Mouse (Mus musculus) CH12.LX (cell line): Measurements from ENCODE around the gene Prkn. TPM values are rescaled to one million over a fixed set of nuclear protein-coding genes. Genes with fewer than 3 reads are reported as not detected.

Experiments
- DNase-seq: peaks from one replicate; pipeline ENCODE4 v3.0.0-alpha.2; 2013; ENCODE audit errors: extremely low read depth
- H3K27ac ChIP-seq: 2 replicates; pipeline ENCODE4 v1.5.1; 2012; ENCODE audit warnings: low read depth, mild to moderate bottlenecking, control low read depth, moderate library complexity; ENCODE audit not compliant: insufficient read depth
- H3K27me3 ChIP-seq: replicated peaks from 2 replicates; pipeline ENCODE3; 2012; ENCODE audit warnings: inconsistent platforms
- H3K36me3 ChIP-seq, 2 experiments: replicated peaks in 1 of 2; 2 replicates each; pipeline versions ENCODE3 to v1.6.1; 2012; ENCODE audit warnings: inconsistent platforms in 1 of 2, low read length in 1 of 2, mild to moderate bottlenecking in 1 of 2, mixed read lengths in 1 of 2, moderate library complexity in 1 of 2; ENCODE audit not compliant: control insufficient read depth in 1 of 2, insufficient read depth in 1 of 2
- H3K4me1 ChIP-seq, 2 experiments: 2 replicates each; pipeline ENCODE4 v1.6.1; 2012; ENCODE audit warnings: inconsistent platforms in 1 of 2, moderate library complexity in 1 of 2; ENCODE audit not compliant: insufficient read depth in 2 of 2, control insufficient read depth in 1 of 2
- H3K4me2 ChIP-seq: 2 replicates; pipeline ENCODE4 v1.6.1; 2012; ENCODE audit warnings: low read depth, mild to moderate bottlenecking, control low read depth; ENCODE audit not compliant: poor library complexity, insufficient read depth, severe bottlenecking
- H3K4me3 ChIP-seq, 3 experiments: fragments of 150-350 bp in 1 of 3; sonication (generic) in 1 of 3; replicated peaks in 1 of 3; 2 replicates each; pipeline versions ENCODE3 to v1.5.1; 2011 to 2012; ENCODE audit warnings: low read depth in 2 of 3, low read length in 2 of 3, mild to moderate bottlenecking in 2 of 3, moderate library complexity in 2 of 3, control low read depth in 1 of 3, improper control_type of control experiment in 1 of 3, inconsistent platforms in 1 of 3, mixed read lengths in 1 of 3; ENCODE audit not compliant: poor library complexity in 1 of 3
- H3K79me2 ChIP-seq: replicated peaks from 2 replicates; pipeline ENCODE4 v1.6.1; 2012; ENCODE audit warnings: mild to moderate bottlenecking, moderate library complexity; ENCODE audit not compliant: control insufficient read depth, poor library complexity, insufficient read depth, severe bottlenecking; ENCODE audit errors: extremely low read depth
- H3K9ac ChIP-seq: 2 replicates; pipeline ENCODE4 v1.6.1; 2012; ENCODE audit warnings: low read depth, mild to moderate bottlenecking, control low read depth, moderate library complexity; ENCODE audit not compliant: insufficient read depth
- H3K9me3 ChIP-seq: replicated peaks from 2 replicates; pipeline ENCODE3; 2012; ENCODE audit warnings: low read length, inconsistent platforms, mixed read lengths
- CHD1 ChIP-seq: IDR thresholded peaks from 2 replicates; pipeline ENCODE4 v1.6.1; 2012; ENCODE audit warnings: low read depth, low read length, improper control_type of control experiment, inconsistent platforms
- ELF1 ChIP-seq: IDR thresholded peaks from 2 replicates; pipeline ENCODE4 v1.6.1; 2014; ENCODE audit warnings: low read depth, mild to moderate bottlenecking, inconsistent platforms, low read length, improper control_type of control experiment
- EP300 ChIP-seq: IDR thresholded peaks from 2 replicates; pipeline ENCODE4 v1.6.1; 2011; ENCODE audit warnings: low read length, improper control_type of control experiment
- ETS1 ChIP-seq: conservative IDR thresholded peaks from 2 replicates; pipeline ENCODE4 v1.6.1; 2012; ENCODE audit warnings: low read depth, mild to moderate bottlenecking, inconsistent platforms, low read length, improper control_type of control experiment, moderate library complexity
- HCFC1 ChIP-seq: IDR thresholded peaks from 2 replicates; pipeline ENCODE4 v1.6.1; 2012; ENCODE audit warnings: low read depth, mild to moderate bottlenecking, inconsistent platforms, low read length, improper control_type of control experiment
- JUN ChIP-seq: IDR thresholded peaks from 2 replicates; pipeline ENCODE4 v1.6.1; 2011; ENCODE audit warnings: low read depth, mild to moderate bottlenecking, low read length, improper control_type of control experiment, moderate library complexity; ENCODE audit not compliant: insufficient read depth
- MAFK ChIP-seq: IDR thresholded peaks from 2 replicates; pipeline ENCODE4 v1.6.1; 2011; ENCODE audit warnings: low read length, improper control_type of control experiment; ENCODE audit not compliant: insufficient replicate concordance
- MAZ ChIP-seq: IDR thresholded peaks from 2 replicates; pipeline ENCODE4 v1.6.1; 2012; ENCODE audit warnings: low read depth, mild to moderate bottlenecking, inconsistent platforms, low read length, improper control_type of control experiment, moderate library complexity
- MEF2A ChIP-seq: IDR thresholded peaks from 2 replicates; pipeline ENCODE4 v1.6.1; 2014; ENCODE audit warnings: low read depth, mild to moderate bottlenecking, inconsistent platforms, low read length, improper control_type of control experiment, borderline replicate concordance
- MYC ChIP-seq: IDR thresholded peaks from 2 replicates; pipeline ENCODE4 v1.6.1; 2011; ENCODE audit warnings: low read depth, mild to moderate bottlenecking, improper control_type of control experiment, low read length
- NELFE ChIP-seq: IDR thresholded peaks from 2 replicates; pipeline ENCODE4 v1.6.1; 2011; ENCODE audit warnings: low read depth, low read length, improper control_type of control experiment
- NRF1 ChIP-seq: IDR thresholded peaks from 2 replicates; pipeline ENCODE4 v1.6.1; 2014; ENCODE audit warnings: low read depth, mild to moderate bottlenecking, inconsistent platforms, low read length, improper control_type of control experiment, moderate library complexity
- PAX5 ChIP-seq: IDR thresholded peaks from 2 replicates; pipeline ENCODE4 v1.6.1; 2012; ENCODE audit warnings: low read length, inconsistent platforms, mixed read lengths
- RAD21 ChIP-seq: IDR thresholded peaks from 2 replicates; pipeline ENCODE4 v1.6.1; 2011; ENCODE audit warnings: low read depth, mild to moderate bottlenecking, low read length, improper control_type of control experiment, moderate library complexity
- TCF12 ChIP-seq: IDR thresholded peaks from 2 replicates; pipeline ENCODE4 v1.6.1; 2014; ENCODE audit warnings: low read depth, mild to moderate bottlenecking, inconsistent platforms, low read length, improper control_type of control experiment
- USF1 ChIP-seq: IDR thresholded peaks from 2 replicates; pipeline ENCODE4 v1.6.1; 2014; ENCODE audit warnings: low read depth, mild to moderate bottlenecking, inconsistent platforms, low read length, improper control_type of control experiment
- ZMIZ1 ChIP-seq: IDR thresholded peaks from 2 replicates; pipeline ENCODE4 v1.6.1; 2012; ENCODE audit warnings: low read depth, mild to moderate bottlenecking, inconsistent platforms, low read length, improper control_type of control experiment
- dilution Hi-C: fragments of 300-500 bp; cut with MboI; formaldehyde crosslinking; loops from 2 replicates; pipeline ENCODE4 v1.14.3; 2020; ENCODE audit warnings: low sequenced_read_pairs; ENCODE audit not compliant: extremely low pct_unique_long_range_greater_than_20kb, extremely low pct_ligation_motif_present
- in situ Hi-C: fragments of 300-500 bp; cut with MboI; formaldehyde crosslinking; loops from 3 replicates; pipeline ENCODE4 v1.14.3; 2019; ENCODE audit warnings: low sequenced_read_pairs, low pct_ligation_motif_present, low pct_unique_long_range_greater_than_20kb, mixed read lengths
- polyA plus RNA-seq: library from polyadenylated mRNA; unstranded; fragments of >175 nt; gene quantifications from 2 replicates; pipeline ENCODE4 v1.2.1, GENCODE M21; 2012; ENCODE audit warnings: low read depth; ENCODE audit not compliant: insufficient read length
- total RNA-seq, 2 experiments: library from RNA; depleted of rRNA; stranded (reverse); fragments of 300-350 nt in 1 of 2; fragments of >200 nt in 1 of 2; gene quantifications; 2 replicates each; pipeline ENCODE4 v1.2.3; 2012 to 2014

Gene Prkn
- total and polyA plus RNA-seq, 3 experiments = 0.08 TPM; not detected in 2

GRCm38 (mm10) chr17:11644016-11644415 lies 803.8 kb downstream of the Prkn start:
- no peaks in the 10 kb centered on the region for H3K36me3 ChIP-seq
- no peak overlapping the region for H3K27ac ChIP-seq
- H3K4me1 ChIP-seq = no peaks in the 10 kb centered on the region
- H3K27me3 ChIP-seq = no peaks in the 10 kb centered on the region
- TF ChIP-seq USF1 = no peak
- TF ChIP-seq ETS1 = no peak
- no peak for TF ChIP-seq HCFC1
- no peak for TF ChIP-seq PAX5
- no peak for TF ChIP-seq MAFK
- TF ChIP-seq NELFE = no peak
- no peak for TF ChIP-seq RAD21
- TF ChIP-seq ELF1 = no peak
- TF ChIP-seq MAZ = no peak
- TF ChIP-seq CHD1 = no peak
- H3K9me3 ChIP-seq = no peaks in the 10 kb centered on the region
- H3K79me2 ChIP-seq = no peaks in the 10 kb centered on the region
- dilution Hi-C loops = no loop called here
- in situ Hi-C loops = no loop called here
- no peak overlapping the region for H3K9ac ChIP-seq
- H3K4me2 ChIP-seq = no peak overlapping the region
- no peak overlapping the region for H3K4me3 ChIP-seq
- DNase-seq = no peak

- DNase-seq = no peak
- Histone ChIP-seq H3K4me1 (no peaks in the 10 kb centered on the region), H3K27me3 (no peaks in the 10 kb centered on the region), H3K79me2 (no peaks in the 10 kb centered on the region), H3K4me2 (no peak overlapping the region), H3K4me3 (no peak overlapping the region), H3K36me3 (no peaks in the 10 kb centered on the region), H3K9ac (no peak overlapping the region), H3K9me3 (no peaks in the 10 kb centered on the region), H3K27ac (no peak overlapping the region)
- TF ChIP-seq MYC (no peak), NRF1 (no peak), EP300 (no peak), JUN (no peak), MEF2A (no peak), TCF12 (no peak), ZMIZ1 (no peak)
- dilution Hi-C loops (no loop called here), in situ Hi-C loops (no loop called here)
Observed at GRCm38 (mm10) chr17:11644873-11645464, 804.8 kb downstream of the Prkn start.
